Mouse (Mus musculus) liver, postnatal 0 days (tissue): ENCODE results near the gene Tlk1. TPM values are rescaled to one million over a fixed set of nuclear protein-coding genes. Genes with fewer than 3 reads are reported as not detected.
A peak's percentile ranks its signal among the peaks of the same experiment; 100 is the strongest.

ENCODE experiments used
- ATAC-seq: fragments of 200-750 bp; cut with Nextera tagmentation; 2 replicates; pipeline ENCODE4 v1.8.0; 2017; ENCODE audit warnings: mild to moderate bottlenecking, moderate library complexity
- DNase-seq: peaks from one replicate; pipeline ENCODE4 v3.0.0-alpha.2; 2016
- H3K27ac ChIP-seq: fragments of 300-500 bp; sonication (generic); 2 replicates; pipeline ENCODE4 v1.5.1; 2014; ENCODE audit warnings: antibody characterized with exemption, moderate library complexity, mild to moderate bottlenecking, low read depth
- H3K27me3 ChIP-seq: fragments of 300-500 bp; sonication (generic); 2 replicates; pipeline ENCODE4 v1.6.1; 2014; ENCODE audit warnings: low read length, control low read depth, mixed read lengths; ENCODE audit not compliant: insufficient read depth
- H3K36me3 ChIP-seq: fragments of 300-500 bp; sonication (generic); replicated peaks from 2 replicates; pipeline ENCODE4 v1.6.1; 2014; ENCODE audit warnings: mild to moderate bottlenecking, control low read depth, low read length, moderate library complexity, mixed read lengths; ENCODE audit not compliant: insufficient read depth
- H3K4me1 ChIP-seq: fragments of 300-500 bp; sonication (generic); 2 replicates; pipeline ENCODE4 v1.6.1; 2014; ENCODE audit warnings: antibody characterized with exemption, mild to moderate bottlenecking, control low read depth; ENCODE audit not compliant: insufficient read depth
- H3K4me2 ChIP-seq: fragments of 300-500 bp; sonication (generic); 2 replicates; pipeline ENCODE4 v1.6.1; 2014; ENCODE audit warnings: low read depth, mild to moderate bottlenecking, low read length, moderate library complexity, mixed read lengths
- H3K4me3 ChIP-seq: fragments of 300-500 bp; sonication (generic); 2 replicates; pipeline ENCODE4 v1.5.1; 2014; ENCODE audit warnings: low read depth, low read length
- H3K9ac ChIP-seq: fragments of 300-500 bp; sonication (generic); replicated peaks from 2 replicates; pipeline ENCODE4 v1.6.1; 2014; ENCODE audit warnings: mild to moderate bottlenecking, moderate library complexity
- H3K9me3 ChIP-seq: fragments of 300-500 bp; sonication (generic); 2 replicates; pipeline ENCODE4 v1.6.1; 2016; ENCODE audit warnings: mild to moderate bottlenecking, control low read depth, low read length, mixed read lengths
- CTCF ChIP-seq: sonication (generic); IDR thresholded peaks from 2 replicates; pipeline ENCODE4 v1.5.1; 2016; ENCODE audit warnings: antibody characterized with exemption, low read depth
- EP300 ChIP-seq: IDR thresholded peaks from 2 replicates; pipeline ENCODE4 v1.6.1; 2016; ENCODE audit warnings: antibody characterized with exemption, low read depth, mild to moderate bottlenecking
- WGBS: fragments of 180-500 bp; shearing (Covaris S2); extraction: QIAGEN DNeasy Blood & Tissue Kit; methylation state at CpG from one replicate; pipeline ENCODE4 v1.1.7; 2014; ENCODE audit not compliant: insufficient replicate concordance; 5-methylcytosine and 5-hydroxymethylcytosine counted together
- polyA plus RNA-seq: library from polyadenylated mRNA; unstranded; fragments of >200 nt; fragmentation: Nextera tagmentation; extraction: Ambion mirVana; gene quantifications from 2 replicates; pipeline ENCODE4 v1.2.1, GENCODE M21; 2015

Tlk1 gene
- polyA plus RNA-seq, 1 experiment from 2014 or later: 25.3 TPM

DNA sequence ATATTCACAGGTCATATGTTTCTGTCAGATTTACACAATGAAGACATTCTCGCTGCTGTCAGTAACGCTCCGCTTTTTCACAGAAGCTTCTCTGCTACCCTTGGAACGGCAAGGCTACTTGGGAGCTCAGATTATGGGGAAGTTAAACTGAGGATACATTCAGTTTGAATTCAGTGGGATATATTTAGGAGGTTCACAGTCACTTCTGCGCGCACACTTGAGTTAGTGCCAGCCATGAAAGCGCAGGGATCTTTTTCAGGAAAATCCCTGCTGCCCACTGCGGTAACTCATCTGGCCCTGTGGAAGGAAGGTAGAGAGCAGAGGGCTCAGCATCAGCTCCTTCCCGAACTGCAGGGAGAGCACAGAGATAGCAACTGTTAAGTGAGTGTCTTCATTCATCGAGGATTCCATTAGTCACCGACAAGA lies 27.3 kb upstream of the Tlk1 start:
- DNase-seq: no peak
- Histone ChIP-seq H3K9me3 (no peaks in the 10 kb centered on the region), H3K4me3 (no peak overlapping the region), H3K36me3 (no peaks in the 10 kb centered on the region), H3K4me2 (no peak overlapping the region), H3K27ac (no peak overlapping the region), H3K4me1 (no peaks in the 10 kb centered on the region), H3K9ac (no peak overlapping the region), H3K27me3 (no peaks in the 10 kb centered on the region)
- no peak for ATAC-seq
- TF ChIP-seq CTCF (no peak), EP300 (no peak)
- 60% methylated on average over 11 of the region's 11 CpGs for WGBS

DNA sequence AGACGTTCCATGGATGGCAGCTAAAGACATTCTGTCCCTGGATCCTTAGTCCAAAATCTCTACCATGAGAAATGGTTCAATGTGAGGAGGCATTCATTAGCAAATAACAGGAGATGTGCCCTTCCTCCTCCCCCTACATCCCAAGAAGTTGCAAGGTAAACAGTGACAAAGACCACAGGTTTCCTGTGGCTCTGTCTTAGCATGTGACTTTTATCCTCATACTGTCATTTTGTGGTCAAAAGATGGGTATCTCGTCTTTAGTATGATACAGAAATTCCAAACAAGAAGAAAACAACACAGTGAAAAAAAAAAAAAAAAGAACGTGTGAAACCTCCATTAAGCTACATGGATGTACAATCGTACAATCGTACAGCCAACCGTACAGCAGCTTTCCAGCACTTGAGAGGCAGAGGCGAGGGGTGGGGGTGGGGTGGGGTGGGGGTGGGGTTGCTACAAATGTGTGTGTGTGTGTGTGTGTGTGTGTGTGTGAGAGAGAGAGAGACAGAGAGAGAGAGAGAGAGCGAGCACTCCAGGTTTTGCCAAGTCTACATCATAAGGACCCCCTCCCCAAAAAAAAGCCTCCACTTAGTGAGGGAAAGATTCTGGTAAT lies 26.8 kb upstream of the Tlk1 start:
- H3K27ac ChIP-seq: no peak overlapping the region
- H3K9ac ChIP-seq: no peak overlapping the region
- H3K4me2 ChIP-seq: no peak overlapping the region
- no peaks in the 10 kb centered on the region for H3K27me3 ChIP-seq
- 58% methylated on average over 8 of the region's 8 CpGs for WGBS
- TF ChIP-seq EP300 (no peak), CTCF (no peak)
- H3K36me3 ChIP-seq: no peaks in the 10 kb centered on the region
- ATAC-seq (no peak), DNase-seq (no peak)
- no peaks in the 10 kb centered on the region for H3K4me1 ChIP-seq
- H3K4me3 ChIP-seq: no peak overlapping the region
- H3K9me3 ChIP-seq: no peaks in the 10 kb centered on the region

DNA sequence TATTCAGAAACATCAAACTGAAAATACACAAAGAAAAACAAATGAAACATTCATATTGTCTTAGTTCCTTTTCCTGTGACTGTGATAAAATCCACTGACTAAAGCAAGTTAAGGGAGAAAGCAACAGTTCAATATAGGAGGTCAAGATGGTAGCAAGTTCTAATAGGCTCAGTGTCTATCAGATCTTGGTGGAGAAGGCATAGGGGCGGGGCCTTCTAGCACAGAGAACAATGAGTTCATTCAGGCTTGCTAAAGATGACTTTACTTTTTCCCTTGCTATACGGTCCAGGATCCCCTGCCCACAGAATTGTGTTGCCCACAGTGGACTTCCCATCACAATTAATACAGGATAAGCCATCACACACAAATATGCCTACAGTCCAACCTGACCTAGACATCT lies 20.3 kb upstream of the Tlk1 start:
- no peak for TF ChIP-seq CTCF
- Histone ChIP-seq H3K27me3 (no peaks in the 10 kb centered on the region), H3K9me3 (no peaks in the 10 kb centered on the region), H3K27ac (no peak overlapping the region), H3K36me3 (no peaks in the 10 kb centered on the region), H3K4me1 (peaks cover 6% of the 10 kb centered on the region; the same call in 1 of the 2 replicates), H3K4me3 (no peak overlapping the region), H3K9ac (no peak overlapping the region), H3K4me2 (no peak overlapping the region)
- ATAC-seq: no peak
- 69% methylated on average over 2 of the region's 2 CpGs for WGBS
- no peak for DNase-seq

DNA sequence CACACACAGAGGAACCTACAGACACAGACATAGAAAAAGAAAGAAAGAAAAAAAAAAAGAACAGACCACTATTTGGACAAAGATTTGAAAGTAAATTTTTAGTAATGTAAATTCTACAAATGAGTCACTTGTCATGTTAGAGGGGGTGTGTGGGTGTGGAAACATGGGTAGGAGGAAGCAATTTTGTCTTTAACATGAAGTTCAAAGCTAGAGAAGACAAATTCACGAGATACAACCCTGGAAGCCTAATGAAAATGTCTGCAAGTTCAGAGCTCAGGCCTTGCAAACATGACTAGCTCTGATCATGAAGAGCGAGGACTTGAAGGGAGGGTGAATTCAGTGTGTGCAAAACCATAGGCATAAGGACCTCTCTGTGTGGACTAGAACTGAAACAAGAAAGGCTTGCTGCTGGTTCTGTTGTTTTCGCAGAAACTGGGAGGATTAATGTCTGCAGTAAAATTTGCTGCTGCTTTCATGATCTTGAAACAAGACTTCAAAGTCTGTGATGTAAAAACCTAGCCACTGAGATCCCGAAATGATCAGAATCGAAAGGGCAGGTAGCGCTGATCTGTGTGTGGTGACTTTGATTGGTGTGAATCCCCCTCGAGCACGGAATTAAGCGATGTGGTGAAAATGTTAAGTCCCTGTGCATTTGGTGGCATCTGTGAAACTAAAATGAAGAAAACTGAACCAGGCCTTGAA lies 19.3 kb upstream of the Tlk1 start:
- no peak overlapping the region for H3K4me3 ChIP-seq
- no peak overlapping the region for H3K9ac ChIP-seq
- no peak overlapping the region for H3K27ac ChIP-seq
- ATAC-seq (no peak), DNase-seq (no peak)
- H3K27me3 ChIP-seq: no peaks in the 10 kb centered on the region
- H3K4me2 ChIP-seq: no peak overlapping the region
- no peaks in the 10 kb centered on the region for H3K9me3 ChIP-seq
- WGBS: 87% methylated on average over 9 of the region's 9 CpGs
- H3K36me3 ChIP-seq: no peaks in the 10 kb centered on the region
- TF ChIP-seq EP300 (no peak), CTCF (no peak)
- peaks cover 6% of the 10 kb centered on the region; the same call in 1 of the 2 replicates for H3K4me1 ChIP-seq

DNA sequence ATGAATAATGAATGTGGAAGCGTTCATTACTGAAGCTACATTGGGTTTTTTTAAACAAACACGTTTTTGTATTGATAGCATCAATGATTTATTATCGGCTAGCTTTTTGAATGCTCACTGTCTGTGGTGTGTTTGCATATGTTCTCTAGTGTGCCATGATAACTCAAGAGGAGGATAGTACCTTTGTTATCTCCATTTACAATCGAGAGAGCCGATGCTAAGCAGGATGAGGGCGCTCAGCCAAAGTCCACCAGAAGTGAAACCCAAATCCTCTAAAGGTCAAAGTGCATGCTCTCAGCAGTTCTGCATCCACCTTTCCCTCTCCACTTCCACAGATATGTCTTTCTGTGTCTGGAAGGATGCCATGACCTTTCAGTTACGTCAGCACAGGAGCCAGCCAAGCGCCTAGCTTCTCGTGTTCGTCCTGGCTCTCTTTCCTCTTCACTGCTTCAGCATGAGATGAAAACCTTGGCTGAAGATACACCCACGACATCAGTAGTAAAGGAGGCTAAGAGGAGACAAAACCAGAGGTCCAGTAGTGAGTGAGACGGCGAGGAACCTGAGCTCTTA lies 16.6 kb upstream of the Tlk1 start:
- ATAC-seq: peak; percentile 90
- H3K4me2 ChIP-seq: peak overlapping the region; percentile 32
- no peak for TF ChIP-seq CTCF
- no peaks in the 10 kb centered on the region for H3K27me3 ChIP-seq
- H3K9me3 ChIP-seq: no peaks in the 10 kb centered on the region
- H3K27ac ChIP-seq: peak overlapping the region; percentile 67
- peak; percentile 55 for DNase-seq
- H3K4me1 ChIP-seq: peaks cover 19% of the 10 kb centered on the region
- WGBS: 53% methylated on average over 13 of the region's 13 CpGs
- H3K36me3 ChIP-seq: no peaks in the 10 kb centered on the region
- H3K9ac ChIP-seq: no peak overlapping the region
- no peak overlapping the region for H3K4me3 ChIP-seq

DNA sequence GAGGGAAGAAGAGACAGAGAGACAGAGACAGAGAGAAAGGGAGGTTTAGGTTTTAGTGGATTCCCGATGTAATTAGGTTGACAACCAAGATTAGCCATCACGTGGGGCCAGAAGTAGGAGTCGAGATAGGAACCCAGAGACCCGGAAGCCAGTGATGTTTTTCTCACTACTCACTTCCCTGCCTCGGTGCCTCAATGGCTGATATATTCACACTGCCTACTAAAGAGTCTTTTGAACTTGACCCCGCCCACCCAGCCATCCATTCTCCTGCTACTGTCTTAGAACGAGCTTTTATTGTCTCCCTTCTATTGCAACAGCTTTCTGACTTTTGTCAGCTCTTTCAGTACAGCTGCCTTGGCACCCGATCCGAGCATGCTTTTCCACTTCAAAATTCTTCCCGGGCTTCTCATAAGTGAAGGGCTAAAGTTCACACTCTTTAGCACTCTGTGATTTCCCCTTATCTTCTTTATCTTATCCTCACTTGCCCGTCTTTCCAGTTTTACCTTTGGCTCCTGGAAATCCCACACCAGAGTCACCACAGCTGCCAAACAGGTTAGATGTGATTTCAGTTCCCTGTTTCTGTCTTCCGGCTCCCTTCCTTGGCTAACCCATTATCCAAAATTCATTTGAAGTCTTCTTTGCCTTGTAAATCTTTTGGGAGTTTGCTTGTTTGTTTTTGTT lies 13.1 kb upstream of the Tlk1 start:
- Histone ChIP-seq H3K9ac (no peak overlapping the region), H3K4me2 (peak overlapping the region; percentile 61), H3K36me3 (no peaks in the 10 kb centered on the region), H3K27ac (no peak overlapping the region), H3K4me3 (0 out of 2 replicates have a peak overlapping the region, but pooled peaks have one; percentile 11), H3K9me3 (no peaks in the 10 kb centered on the region), H3K4me1 (peaks cover 19% of the 10 kb centered on the region), H3K27me3 (no peaks in the 10 kb centered on the region)
- WGBS: 24% methylated on average over 12 of the region's 12 CpGs
- TF ChIP-seq EP300 (no peak), CTCF (no peak)
- no peak for DNase-seq
- peak; percentile 22; the same call in 1 of the 2 replicates for ATAC-seq
